Mouse (Mus musculus) regulatory T cell (primary cell): ENCODE results near the gene Pak2.
"Not testable (repeated sequence)": the region's sequence is repeated elsewhere in the genome, so short reads cannot be mapped to it uniquely, and the experiment has no call there.

ENCODE experiments used
- in situ Hi-C: fragments of 300-600 bp; cut with MboI, MseI; formaldehyde crosslinking; loops from one replicate; pipeline ENCODE4 v1.15.1; 2025; ENCODE audit warnings: high pct_unique_total_duplicates

Gene Pak2

DNA sequence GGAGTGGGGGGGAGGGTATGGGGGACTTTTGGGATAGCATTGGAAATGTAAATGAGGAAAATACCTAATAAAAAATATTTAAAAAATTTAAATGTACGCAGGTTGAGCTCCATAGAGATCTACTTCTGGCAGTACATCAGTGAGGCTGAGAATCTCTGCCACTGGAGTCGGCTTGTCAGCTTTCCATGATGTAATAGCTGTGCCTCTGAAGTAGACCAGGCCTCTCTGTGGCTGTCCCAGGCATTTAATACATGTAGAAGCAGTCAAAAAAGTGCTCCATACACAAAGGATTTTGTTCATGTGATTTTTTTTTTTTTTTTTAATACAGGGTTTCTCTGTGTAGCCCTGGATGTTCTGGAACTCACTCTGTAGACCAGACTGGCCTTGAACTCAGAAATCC lies 18.6 kb upstream of the Pak2 start:
- in situ Hi-C loops: not testable (repeated sequence)

DNA sequence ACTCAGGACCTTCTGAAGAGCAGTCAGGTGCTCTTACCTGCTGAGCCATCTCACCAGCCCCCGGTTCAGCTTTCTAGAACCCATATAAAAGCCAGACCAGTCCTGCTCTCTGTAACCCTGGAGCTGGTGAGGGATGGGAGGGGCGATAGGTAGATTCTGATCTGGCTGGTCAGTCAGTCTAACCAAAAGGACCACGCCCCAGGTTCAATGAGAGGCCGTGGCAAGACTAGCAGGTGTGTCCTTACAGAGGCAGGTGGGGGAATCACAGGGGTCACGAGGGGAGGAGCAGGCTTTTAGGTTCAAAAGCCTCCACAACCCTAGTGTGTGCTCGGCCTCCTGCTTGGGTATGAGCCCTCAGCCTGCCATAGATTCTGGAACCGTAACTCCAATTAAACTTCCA lies 12.3 kb upstream of the Pak2 start:
- in situ Hi-C loops: no loop called here

DNA sequence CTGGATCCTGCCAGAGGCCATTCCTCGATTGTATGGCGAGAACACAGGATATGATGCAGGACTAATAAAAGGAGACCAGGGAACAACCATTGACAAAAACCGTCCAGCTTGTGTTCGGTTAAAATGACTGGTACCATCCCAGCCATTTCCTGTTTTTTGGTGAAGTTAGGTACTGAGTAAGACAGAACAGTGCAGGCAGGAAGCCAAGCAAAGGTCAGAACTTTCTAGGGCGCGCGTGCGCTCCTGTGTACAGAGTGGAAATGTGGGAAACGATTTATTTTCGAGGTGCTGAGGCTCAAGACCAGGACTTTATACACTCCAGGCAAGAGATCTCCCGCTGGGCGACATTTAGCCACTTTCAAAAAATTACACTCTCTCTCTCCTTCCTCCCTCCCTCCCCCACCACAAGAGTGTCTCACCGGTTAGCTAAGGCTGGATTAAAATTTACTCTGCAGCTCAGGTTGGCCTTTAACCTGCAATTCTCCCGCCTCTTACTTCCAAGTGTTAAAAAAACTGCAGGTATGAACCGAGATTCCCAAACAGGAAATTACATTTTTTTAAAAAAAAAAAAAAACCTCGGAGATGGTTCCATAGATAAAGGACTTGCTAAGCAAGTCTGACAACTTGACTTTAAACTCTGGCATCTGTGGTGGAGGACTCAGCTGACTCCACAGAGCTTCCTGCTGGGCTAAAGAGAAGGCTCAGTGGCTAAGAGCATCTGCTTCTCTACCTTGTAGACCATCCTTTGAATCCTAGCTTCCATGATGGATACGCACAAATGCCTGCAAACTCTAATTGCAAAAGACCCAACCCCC lies 8.7 kb upstream of the Pak2 start:
- in situ Hi-C loops: no loop called here

DNA sequence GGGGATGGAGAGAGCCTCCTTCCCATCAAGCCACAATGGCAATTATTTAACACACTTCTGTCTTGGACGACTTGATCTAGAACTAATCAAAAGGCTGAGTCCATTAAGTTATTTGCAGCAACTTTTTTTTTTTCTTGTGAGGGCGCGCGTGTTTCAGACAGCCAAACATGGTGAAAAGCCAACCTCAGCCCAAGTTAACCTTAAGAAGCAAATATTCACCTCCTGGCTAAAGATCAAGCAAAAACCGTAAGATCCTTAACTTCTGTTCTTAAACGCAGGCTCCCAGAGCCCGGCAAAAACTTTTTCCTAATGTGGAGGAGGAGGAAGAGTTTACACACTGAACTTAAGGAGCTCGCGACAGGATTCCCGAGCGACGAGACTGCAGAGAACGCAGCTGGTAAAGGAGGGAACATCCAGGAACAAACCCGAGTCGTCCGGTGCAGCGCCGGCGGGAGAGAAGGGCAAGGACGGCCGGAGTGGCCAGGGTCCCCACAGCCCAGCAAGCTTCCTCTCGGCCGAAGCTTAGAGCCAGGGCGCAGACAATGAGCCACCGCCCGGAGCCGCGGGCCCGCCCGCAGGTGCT lies 643 bp downstream of the Pak2 start:
- in situ Hi-C loops: loop anchor here (10.0 kb wide), 1 partner anchor 596 kb away; no protein-coding TSS in a partner anchor

DNA sequence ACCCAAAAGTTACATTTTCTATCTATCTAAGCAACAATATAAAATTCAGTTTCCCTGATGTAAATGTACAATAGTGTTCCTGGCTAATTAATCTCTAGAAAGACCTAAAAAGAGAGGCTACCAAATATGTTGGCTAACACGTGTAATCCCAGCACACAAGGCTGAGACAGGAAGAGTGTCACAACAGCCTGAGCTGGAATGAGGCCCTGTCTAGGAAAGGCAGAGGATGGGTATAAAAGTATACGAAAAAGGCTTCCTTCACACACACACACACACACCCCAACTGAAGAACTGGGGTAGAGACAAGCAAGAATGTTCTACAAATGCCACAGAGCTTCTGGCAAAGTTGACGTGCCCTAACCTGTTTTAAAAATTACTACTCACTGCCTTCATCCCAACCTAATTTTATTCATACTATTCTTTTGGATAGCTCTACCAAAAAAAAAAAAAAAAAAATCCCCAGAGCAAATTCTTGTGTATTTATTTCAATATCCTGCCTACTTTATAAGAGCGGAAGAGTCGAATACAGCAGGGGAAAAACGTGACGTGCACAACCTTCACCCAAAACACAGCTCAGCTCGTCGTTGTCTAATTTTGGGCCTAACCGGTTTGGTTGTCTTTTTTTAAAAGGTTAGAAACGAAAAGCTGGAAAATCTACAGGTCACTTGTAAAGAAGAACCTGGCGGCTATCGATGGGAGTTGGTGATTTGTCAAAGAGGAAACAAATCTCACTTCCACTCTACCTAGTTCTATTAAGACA lies 1.3 kb downstream of the Pak2 start:
- in situ Hi-C loops: loop anchor here (10.0 kb wide), 1 partner anchor 597 kb away; no protein-coding TSS in a partner anchor

DNA sequence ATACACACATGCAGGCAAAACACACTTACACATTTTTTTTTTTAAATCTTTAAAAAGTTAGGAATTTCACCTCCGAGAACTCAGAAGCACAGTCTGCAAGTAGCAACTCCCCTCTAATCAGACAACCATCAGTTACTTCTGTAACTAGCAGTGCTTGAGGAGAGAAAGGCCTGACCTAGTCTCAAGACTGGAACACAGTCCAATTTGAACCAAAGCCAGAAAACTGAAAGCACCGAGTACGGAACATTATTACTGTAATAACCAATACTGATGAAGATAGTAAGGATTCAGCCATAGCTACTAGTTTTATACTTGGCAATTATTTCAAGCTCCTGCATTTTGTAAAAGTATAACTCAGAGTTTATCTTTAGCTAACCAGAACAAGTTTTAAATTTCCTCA lies 2.7 kb downstream of the Pak2 start:
- in situ Hi-C loops: loop anchor here (10.0 kb wide), 1 partner anchor 598 kb away; no protein-coding TSS in a partner anchor

DNA sequence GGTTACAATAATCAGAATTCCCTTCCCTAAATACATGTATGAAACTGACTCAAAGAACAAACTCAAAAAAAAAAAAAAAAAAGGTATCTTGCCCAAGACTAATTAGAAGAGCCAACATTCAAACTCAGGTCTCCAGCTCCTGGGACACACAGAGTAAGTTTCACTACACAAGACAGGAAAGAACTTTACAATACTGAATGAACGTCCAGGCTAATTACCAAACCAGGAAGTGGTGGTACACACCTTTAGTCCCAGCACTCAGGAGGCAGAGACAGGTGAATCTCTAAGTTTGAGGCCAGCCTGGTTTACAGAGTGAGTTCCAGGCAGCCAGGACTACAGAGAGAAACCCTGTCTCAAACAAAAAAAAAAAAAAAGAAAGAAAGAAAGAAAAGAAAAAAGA lies 3.4 kb downstream of the Pak2 start:
- in situ Hi-C loops: loop anchor here (10.0 kb wide), 1 partner anchor 599 kb away; no protein-coding TSS in a partner anchor

DNA sequence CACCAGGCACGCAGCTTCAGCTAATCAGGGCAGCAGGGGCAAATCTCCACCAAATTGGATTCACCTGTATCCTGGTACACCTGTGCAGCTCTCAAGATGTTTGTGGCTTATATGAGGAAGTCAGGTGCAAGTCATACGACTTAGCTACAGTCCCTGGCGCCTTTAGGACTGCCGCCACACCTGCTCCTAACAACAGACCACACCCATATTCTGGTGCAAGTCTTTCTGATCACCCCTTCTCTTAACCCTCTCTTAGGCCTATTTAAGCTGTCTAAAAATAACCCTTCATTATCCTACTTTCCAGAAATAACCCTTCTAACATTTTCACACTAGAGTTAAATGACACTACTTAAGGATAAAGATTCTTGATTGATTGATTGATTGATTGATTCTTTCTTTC lies 9.1 kb downstream of the Pak2 start:
- in situ Hi-C loops: loop anchor here (10.0 kb wide), 1 partner anchor 605 kb away; no protein-coding TSS in a partner anchor

DNA sequence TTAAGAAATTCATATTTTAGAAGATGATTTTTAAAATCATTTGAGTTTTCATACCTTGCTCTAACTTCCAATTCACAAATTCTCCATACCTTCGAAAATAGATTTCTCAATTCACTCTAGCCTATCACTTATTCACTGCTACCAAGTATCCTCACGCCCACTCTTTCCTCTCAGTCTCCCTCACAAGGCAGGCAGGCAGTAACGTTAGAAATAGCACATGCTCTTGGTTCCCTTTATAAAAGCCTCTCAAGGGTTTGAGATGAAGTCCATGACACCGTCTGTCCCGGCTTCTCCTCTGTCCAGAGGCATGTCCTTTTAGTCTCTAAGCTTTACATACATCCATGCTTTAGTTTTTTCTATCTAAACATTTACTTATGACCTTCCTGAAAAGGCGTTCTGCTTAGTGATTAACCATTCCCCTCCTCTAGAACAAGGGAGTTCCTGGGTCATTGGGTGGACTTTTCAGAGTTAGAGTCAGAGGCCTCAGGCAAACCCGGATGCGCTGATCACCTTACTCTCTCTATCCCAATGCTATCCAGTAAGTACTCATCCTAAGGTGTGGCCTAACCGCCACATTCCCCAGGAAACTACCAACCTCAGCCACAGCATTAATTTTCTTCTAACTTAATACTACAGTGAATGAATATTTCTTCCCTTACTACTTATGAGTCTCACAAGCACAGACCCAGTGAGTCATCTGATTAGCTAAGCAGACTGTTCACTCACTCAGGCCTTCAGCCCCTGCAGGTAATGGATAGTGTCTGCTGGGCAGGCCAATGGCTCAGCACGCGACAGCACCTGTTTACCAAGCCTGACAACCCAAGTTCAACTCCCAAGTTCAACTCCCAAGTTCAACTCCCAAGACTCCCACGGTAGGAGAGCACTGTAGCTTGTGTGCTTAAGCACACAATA lies 10.5 kb downstream of the Pak2 start:
- in situ Hi-C loops: no loop called here

DNA sequence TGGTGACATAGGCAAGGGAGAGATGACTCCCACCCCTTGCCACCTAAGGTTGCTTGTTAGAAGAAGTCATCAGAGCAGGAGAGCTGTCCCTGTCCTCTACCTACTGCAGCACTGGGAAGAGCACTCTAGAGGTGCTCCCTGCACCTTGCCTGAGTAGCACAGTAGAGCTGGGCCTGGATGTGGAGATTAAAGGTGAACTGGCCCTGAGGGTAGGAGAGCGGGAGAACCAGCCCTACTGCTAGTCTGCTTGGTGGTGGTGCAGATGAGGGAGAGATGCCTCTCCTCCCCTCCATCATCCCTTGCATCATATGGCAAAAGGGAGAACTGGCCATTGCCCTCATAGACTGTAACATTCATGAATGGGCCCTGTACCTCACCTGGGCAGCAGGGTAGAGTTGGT lies 12.2 kb downstream of the Pak2 start:
- in situ Hi-C loops: no loop called here

DNA sequence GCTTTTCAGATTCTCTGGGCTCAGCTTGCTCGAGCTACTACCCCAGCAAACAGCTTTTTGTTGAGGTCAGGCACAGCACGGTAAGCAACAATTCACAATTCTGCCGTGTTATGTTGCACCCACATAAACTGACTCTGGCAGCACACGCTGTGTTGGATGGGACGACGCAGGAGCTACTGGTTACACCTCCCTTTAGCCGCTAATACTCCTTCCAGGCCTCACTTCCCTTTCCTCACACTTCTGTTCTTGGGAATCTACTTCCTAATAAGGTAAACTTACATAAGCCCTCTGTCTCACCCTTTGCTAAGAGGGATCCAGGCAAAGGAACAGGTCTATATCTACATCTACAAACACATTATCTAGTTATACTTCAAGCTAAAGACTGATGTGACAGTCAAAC lies 15.2 kb downstream of the Pak2 start:
- in situ Hi-C loops: no loop called here

DNA sequence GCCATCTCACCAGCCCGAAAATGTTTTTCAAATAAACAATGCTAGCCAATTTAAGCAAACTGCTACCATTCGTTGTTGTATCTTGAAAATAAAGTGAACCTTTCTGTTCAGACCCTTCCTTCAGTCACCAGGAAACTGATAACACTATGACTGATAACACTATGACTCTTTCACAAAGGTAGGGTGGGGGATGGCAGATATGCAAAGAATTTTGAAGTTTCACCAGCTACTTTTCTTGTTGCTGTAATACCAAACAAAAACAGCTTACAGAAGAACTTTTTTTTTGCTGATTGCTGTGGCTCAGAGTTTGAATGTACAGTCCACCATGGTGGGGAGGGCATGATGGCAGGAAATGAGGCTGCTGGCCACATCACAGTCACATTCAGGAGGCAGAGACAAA lies 16.9 kb downstream of the Pak2 start:
- in situ Hi-C loops: no loop called here

DNA sequence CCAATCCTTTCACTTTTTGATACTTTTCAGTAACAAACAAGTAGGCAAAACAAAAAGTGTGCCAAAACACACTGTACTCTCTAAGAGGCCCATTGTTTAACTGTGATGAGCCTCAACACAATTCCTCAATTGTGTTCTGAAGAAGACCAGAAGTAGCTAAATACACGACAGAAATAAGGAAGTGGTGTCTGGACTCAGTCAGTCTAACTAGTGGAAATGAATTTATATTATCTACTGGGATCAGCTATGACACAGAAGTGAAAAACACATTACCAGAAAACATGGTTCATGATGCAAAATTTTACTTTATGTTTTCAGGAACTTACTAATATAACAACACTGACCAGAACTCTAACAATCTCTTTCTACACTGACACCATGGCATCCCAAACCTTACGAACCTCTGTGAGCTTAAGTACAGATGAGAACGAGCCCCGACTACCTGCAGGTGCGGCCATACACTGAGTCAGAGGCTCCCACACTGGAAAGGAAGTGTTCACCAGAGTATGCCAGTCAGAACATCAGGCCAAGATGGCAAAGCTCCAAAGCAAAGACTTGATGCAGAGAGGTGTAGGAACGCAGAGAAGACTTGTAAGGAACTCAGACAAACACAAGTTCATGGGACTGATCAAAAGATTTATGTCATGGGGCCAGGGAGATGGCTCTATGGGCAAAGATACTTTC lies 19.2 kb downstream of the Pak2 start:
- in situ Hi-C loops: no loop called here

DNA sequence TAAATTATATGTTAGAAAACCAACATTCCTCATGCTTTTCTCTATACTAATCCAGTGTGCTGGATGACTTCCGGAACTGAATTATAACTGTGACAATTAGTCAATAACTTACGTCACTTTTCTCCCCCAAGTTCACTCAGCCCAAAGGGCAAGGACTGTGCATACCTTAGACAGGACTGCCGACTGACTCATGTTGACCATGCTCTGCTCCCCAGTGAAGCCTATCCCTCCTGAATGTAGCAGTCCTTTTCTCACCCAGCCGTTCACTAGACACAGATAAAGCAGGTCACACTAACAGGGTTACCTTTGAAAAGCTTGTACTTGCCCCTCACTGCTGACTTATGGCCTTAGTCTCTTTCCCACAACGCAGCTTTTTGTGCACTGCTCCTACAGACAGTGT lies 20.3 kb downstream of the Pak2 start:
- in situ Hi-C loops: no loop called here

DNA sequence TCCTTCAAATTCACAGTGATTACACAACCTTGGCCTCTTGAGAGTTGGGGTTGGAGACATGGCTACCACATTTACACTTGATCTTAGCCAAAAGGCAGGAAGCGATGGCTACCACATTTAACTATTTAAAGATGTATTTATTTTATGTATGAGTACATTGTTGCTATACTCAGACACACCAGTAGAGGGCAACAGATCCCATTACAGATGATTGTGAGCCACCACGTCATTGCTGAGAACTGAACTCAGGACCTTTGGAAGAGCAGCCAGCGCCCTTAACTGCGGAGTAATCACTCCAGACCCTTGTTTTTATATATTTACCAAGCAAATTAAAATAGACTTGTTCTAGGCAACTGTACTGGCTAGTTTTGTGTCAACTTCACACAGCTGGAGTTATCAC lies 36.8 kb downstream of the Pak2 start:
- in situ Hi-C loops: no loop called here

DNA sequence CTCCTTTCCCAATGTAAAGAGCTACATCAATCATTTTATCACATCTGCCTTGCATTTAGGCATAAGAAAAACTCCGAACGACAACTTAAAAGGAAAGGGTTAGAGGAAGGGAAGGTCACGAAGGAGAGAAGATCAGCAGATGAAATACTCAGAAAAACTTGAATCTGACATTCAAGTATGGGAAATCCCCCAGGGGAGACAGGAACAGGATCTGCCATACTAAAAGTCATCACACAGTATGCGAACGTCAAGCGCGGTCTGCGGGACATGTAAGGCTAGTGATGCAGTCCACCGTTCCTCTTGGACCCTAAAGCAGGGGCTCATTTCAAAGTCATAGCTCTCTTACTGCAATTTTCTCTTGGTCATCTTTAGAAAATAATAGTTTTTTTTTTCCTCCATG lies 59.5 kb downstream of the Pak2 start:
- in situ Hi-C loops: no loop called here

DNA sequence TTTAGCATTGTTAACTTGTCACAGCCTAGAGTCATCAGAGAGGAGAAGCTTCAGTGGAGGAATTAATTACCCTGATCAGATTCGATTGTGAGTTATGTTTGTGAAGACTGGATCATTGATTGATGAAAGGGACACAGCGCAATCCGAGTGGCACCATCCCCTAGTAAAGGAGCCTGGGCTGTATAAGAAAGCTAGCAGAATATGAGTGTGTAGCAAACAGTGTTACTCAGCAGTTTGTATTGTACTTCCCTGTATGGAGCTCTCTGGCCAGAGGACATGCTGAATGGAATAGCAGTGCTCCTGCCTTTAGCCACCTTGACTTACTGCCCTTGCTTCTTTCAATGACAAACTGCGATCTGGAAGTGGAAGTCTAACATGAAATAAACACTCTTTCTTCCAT lies 68.8 kb downstream of the Pak2 start:
- in situ Hi-C loops: no loop called here

DNA sequence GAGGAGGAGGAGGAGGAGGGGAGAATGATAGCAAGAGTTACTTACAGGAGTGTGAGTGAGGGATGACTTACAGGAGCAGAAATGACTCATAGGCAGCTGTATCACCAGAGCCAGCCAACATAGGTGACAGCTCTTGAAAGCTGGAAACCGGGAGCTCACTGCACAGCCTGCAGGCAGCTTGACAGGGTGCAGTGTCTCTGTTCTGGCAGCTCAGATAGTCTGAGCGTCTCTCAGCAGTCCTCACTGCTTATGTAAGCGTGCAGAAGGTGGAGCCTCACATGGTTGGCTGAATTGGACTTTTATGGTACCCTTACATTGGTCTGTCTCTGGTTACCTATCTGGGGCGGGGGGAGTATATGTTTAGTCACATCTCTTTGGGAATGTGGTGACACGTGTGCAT lies 69.2 kb downstream of the Pak2 start:
- in situ Hi-C loops: no loop called here

DNA sequence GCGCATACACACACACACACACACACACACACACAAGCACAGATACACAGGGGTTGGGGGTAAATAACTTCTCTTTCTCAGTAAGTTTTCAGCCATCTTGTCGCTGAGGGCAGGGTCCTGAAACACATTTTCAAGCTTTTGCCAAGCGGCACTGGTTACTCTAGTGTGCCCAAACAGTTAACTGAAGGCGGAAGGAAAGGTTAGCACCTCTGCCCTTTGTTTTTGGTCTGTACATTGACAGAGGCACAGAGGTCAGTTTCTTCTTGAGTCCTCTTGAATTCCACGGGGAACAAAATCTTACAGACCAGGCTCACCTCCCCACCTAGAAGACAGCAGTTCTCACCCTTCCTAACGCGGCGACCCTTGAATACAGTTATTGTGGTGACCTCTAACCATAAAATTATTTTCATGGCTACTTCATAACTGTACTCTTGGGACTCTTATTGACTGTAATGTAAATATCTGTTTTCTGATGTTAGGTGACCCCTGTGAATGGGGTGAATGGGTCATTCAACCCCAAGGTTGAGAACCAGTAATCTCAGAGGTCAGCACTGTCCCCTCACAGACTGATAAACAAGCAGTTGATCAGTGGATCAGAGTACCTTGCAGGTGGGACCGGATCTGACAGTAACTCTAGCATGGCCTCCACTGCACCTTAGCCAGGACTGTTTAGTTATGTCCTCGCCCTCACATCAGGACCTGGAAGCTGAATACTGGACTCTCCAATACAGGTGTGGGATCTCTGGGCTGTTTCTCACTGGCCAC lies 70.4 kb downstream of the Pak2 start:
- in situ Hi-C loops: no loop called here

DNA sequence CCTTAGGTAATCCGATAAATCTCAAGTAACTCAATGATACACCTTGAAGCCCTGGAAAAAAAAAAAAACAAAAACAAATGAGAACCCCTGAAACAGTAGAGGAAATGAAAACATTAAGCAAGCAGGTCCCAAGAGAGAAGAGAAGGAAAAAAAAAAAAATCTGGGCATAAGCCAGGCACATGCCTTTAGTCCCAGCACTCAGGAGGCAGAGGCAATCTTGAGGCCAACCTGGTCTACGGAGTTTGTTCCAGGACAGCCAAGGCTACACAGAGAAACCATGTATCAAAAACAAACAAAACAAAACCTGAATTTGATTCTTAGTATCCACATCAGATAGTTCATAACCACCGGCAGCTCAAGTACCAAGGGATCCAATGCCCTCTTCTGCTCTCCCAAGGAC lies 74.4 kb downstream of the Pak2 start:
- in situ Hi-C loops: no loop called here
